ENCODE assay signal across 9 mouse cellular contexts in the genomic region with DNA sequence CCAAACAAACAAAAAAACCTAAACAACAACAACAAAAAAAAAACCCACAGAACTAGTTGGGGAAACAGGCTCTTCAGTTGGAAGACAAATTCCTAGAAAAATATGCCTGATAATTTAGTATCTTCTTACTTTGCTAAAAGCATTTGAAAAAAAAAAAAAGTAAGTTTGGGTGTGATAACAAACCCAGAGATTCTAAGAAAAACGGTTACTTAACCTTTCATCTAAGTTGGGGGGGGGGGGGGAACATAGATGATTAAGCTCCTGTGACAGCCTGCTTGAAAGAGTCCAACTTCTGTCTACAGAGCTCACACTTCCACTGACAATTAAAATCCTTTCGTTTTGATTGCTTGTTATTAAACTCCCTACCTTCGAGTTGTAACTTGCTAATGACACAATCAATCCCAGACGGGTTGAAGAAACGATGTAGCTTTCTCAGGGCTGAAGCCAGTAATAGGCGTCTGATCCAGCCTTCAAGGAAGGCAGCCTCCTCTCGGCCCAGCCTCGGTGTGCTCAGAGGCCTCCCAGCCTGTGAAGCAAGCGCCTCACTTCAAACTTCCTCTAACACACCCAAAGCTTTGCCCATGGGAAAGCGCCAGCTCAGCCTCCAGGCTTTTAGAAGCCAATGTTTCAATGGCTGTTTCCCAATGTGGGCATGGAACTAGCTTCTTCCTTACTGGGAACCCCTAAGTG. TPM values are rescaled to one million over a fixed set of nuclear protein-coding genes. Genes with fewer than 3 reads are reported as not detected.
DNase-seq lines count a peak whose midpoint lies in the region; ATAC-seq and TF ChIP-seq lines count a peak whose summit lies in the region.
"Had no signal": no experiment of that assay in that cellular context is flagged by ENCODE, and none has a peak within 500 bp of the region (broad histone marks: within the 10 kb centered on the region; RNA-seq: fewer than 3 reads in every experiment).

No protein-coding gene starts in this region.

- peaks cover 0 to 72% of the 10 kb centered on the region in 2 experiments; a peak in 2 of 4 replicates for H3K36me3 ChIP-seq in MEL (ENCODE audit: control insufficient read depth in 1 of 2, insufficient read depth in 2 of 2, low read length in 2 of 2)
- H3K36me3 ChIP-seq in lung, embryonic 16.5 days (ENCODE audit: control insufficient read depth, insufficient read depth, low read length) = peaks cover 15% of the 10 kb centered on the region

- H3K9ac ChIP-seq in MEL (ENCODE audit: control insufficient read depth, low read depth, low read length, poor library complexity, severe bottlenecking) = peak overlapping the region; percentile 87
- no peak overlapping the region for H3K9ac ChIP-seq in lung, embryonic 16.5 days (ENCODE audit: low read length)

- H3K4me1 ChIP-seq in MEL (ENCODE audit: control insufficient read depth in 1 of 2, insufficient read depth in 2 of 2, low read length in 2 of 2) = peaks cover 23 to 63% of the 10 kb centered on the region in 2 experiments
- peaks cover 4% of the 10 kb centered on the region for H3K4me1 ChIP-seq in lung, embryonic 16.5 days (replicated peaks; ENCODE audit: control insufficient read depth, insufficient read depth, low read length)

- peak; percentile 55 to 70; a peak in 2 of 4 replicates for ATAC-seq in hematopoietic stem cell, adult 5-6 weeks (replicated peaks in 1 of 2; ENCODE audit: insufficient read depth in 1 of 2, low FRiP score in 2 of 2, low TSS enrichment in 1 of 2, low read depth in 1 of 2, poor library complexity in 2 of 2, severe bottlenecking in 2 of 2)
- peak; percentile 40; the same call in 1 of the 2 replicates for ATAC-seq in lung, embryonic 16.5 days (ENCODE audit: low read depth)

- TF ChIP-seq RAD21 in MEL (IDR thresholded peaks at IDR 0.05; ENCODE audit: low read depth, low read length) = no peak

- peak; percentile 88 to 96 for TF ChIP-seq EP300 in MEL (IDR thresholded peaks at IDR 0.05; ENCODE audit: low read depth in 1 of 2, low read length in 2 of 2)

- WGBS in lung, embryonic 16.5 days = 32% methylated on average over 10 of the region's 10 CpGs

- TF ChIP-seq CTCF in MEL (IDR thresholded peaks at IDR 0.05 in 2 of 3, conservative IDR thresholded peaks at IDR 0.05 in 1 of 3; ENCODE audit: control insufficient read depth in 1 of 3, insufficient read depth in 1 of 3, low read depth in 2 of 3, low read length in 3 of 3, poor library complexity in 1 of 3, severe bottlenecking in 1 of 3) = no peak

- peak overlapping the region; percentile 43 to 48 for H3K4me3 ChIP-seq in MEL (ENCODE audit: control insufficient read depth in 1 of 2, insufficient read depth in 1 of 2, low read depth in 2 of 2, low read length in 2 of 2)
- H3K4me3 ChIP-seq in lung, embryonic 16.5 days (ENCODE audit: low read length) = no peak overlapping the region

- H3K27me3 ChIP-seq in MEL (ENCODE audit: control insufficient read depth in 1 of 2, insufficient read depth in 2 of 2, low read length in 2 of 2) = no peaks in the 10 kb centered on the region
- no peaks in the 10 kb centered on the region for H3K27me3 ChIP-seq in lung, embryonic 16.5 days (ENCODE audit: control insufficient read depth, insufficient read depth, low read depth, low read length)

- H3K4me2 ChIP-seq in lung, embryonic 16.5 days (ENCODE audit: low read depth, low read length) = no peak overlapping the region

- peak; percentile 41 for DNase-seq in adrenal gland, adult 2 months
- no peak for DNase-seq in adrenal gland, adult 18-20 months (ENCODE audit: low spot score in 2 of 2)
- DNase-seq in MEL (ENCODE audit: low read depth, low spot score) (peak; percentile 81), MN1 (ENCODE audit: low spot score) (no peak)
- no peak for DNase-seq in natural killer cell, adult 2 months (ENCODE audit: low spot score in 2 of 2)
- DNase-seq in cerebellum, adult 8-10 months = no peak

- H3K27ac ChIP-seq in MEL (ENCODE audit: control insufficient read depth, low read depth, low read length) = peak overlapping the region; percentile 100
- H3K27ac ChIP-seq in lung, embryonic 16.5 days (ENCODE audit: low read length) = no peak overlapping the region
- H3K27ac ChIP-seq: macrophage had no signal

- no peaks in the 10 kb centered on the region for H3K9me3 ChIP-seq in MEL (replicated peaks; ENCODE audit: insufficient read depth, low read length)
- no peaks in the 10 kb centered on the region for H3K9me3 ChIP-seq in lung, embryonic 16.5 days (ENCODE audit: control insufficient read depth, low read length)

- H3K79me2 ChIP-seq in MEL (ENCODE audit: control insufficient read depth, insufficient read depth, low read length, poor library complexity) = peaks cover 63% of the 10 kb centered on the region

- TF ChIP-seq POLR2A in MEL (IDR thresholded peaks at IDR 0.05; ENCODE audit: control insufficient read depth in 1 of 2, insufficient read depth in 1 of 2, low read depth in 1 of 2, low read length in 2 of 2, poor library complexity in 1 of 2) = peak in 1 of 2 experiments; percentile 49; a peak in 2 of 4 replicates

TF ChIP-seq in MEL, 35 proteins besides CTCF, POLR2A, EP300 and RAD21:
- TF ChIP-seq KAT2A (conservative IDR thresholded peaks at IDR 0.05; ENCODE audit: low read depth, low read length) (no peak), ETS1 (IDR thresholded peaks at IDR 0.05; ENCODE audit: low read depth, low read length) (peak; percentile 83), POLR2AphosphoS5 (IDR thresholded peaks at IDR 0.05; ENCODE audit: borderline replicate concordance, low read depth, low read length) (no peak), MEF2A (IDR thresholded peaks at IDR 0.05; ENCODE audit: extremely low read depth, insufficient replicate concordance, low read depth, low read length, poor library complexity, severe bottlenecking) (no peak), E2F4 (IDR thresholded peaks at IDR 0.05; ENCODE audit: borderline replicate concordance, low read depth, low read length) (no peak; the same call in 1 of the 2 replicates), MAX (IDR thresholded peaks at IDR 0.05; ENCODE audit: low read length) (no peak), CHD1 (IDR thresholded peaks at IDR 0.05; ENCODE audit: low read depth, low read length) (no peak), GABPA (IDR thresholded peaks at IDR 0.05; ENCODE audit: low read depth, low read length) (peak; percentile 40; the same call in 1 of the 2 replicates), HCFC1 (IDR thresholded peaks at IDR 0.05; ENCODE audit: low read depth, low read length) (peak; percentile 42; the same call in 1 of the 2 replicates), ZKSCAN1 (IDR thresholded peaks at IDR 0.05; ENCODE audit: low read depth, low read length) (no peak), USF2 (IDR thresholded peaks at IDR 0.05; ENCODE audit: borderline replicate concordance in 1 of 2, insufficient read depth in 1 of 2, low read depth in 1 of 2, low read length in 2 of 2) (no peak), MAZ (IDR thresholded peaks at IDR 0.05; ENCODE audit: low read depth, low read length) (peak; percentile 61; the same call in 1 of the 2 replicates), ELF1 (IDR thresholded peaks at IDR 0.05; ENCODE audit: low read depth, low read length) (no peak), NELFE (IDR thresholded peaks at IDR 0.05; ENCODE audit: low read depth, low read length) (no peak), TCF12 (IDR thresholded peaks at IDR 0.05; ENCODE audit: low read depth, low read length) (peak; percentile 74), SIN3A (IDR thresholded peaks at IDR 0.05; ENCODE audit: low read length) (peak; percentile 78), TAL1 (IDR thresholded peaks at IDR 0.05; ENCODE audit: low read length) (no peak), UBTF (IDR thresholded peaks at IDR 0.05; ENCODE audit: borderline replicate concordance, insufficient read depth, low read depth, low read length) (0 out of 2 replicates have a peak, but pooled peaks have one; percentile 88), JUND (IDR thresholded peaks at IDR 0.05; ENCODE audit: low read depth, low read length) (no peak; the same call in 1 of the 2 replicates), MAFK (IDR thresholded peaks at IDR 0.05; ENCODE audit: borderline replicate concordance, low read depth, low read length) (no peak), GATA1 (IDR thresholded peaks at IDR 0.05; ENCODE audit: low read depth, low read length) (peak; percentile 79), ZNF384 (IDR thresholded peaks at IDR 0.05; ENCODE audit: low read depth, low read length) (peak; percentile 97), BHLHE40 (IDR thresholded peaks at IDR 0.05; ENCODE audit: borderline replicate concordance, low read depth, low read length) (no peak), USF1 (IDR thresholded peaks at IDR 0.05; ENCODE audit: low read depth, low read length) (no peak), ZC3H11A (IDR thresholded peaks at IDR 0.05; ENCODE audit: low read depth, low read length) (no peak), POLR2AphosphoS2 (IDR thresholded peaks at IDR 0.05; ENCODE audit: low read length) (no peak), TBP (IDR thresholded peaks at IDR 0.05; ENCODE audit: low read depth, low read length) (0 out of 2 replicates have a peak, but pooled peaks have one; percentile 44), RCOR1 (IDR thresholded peaks at IDR 0.05; ENCODE audit: low read depth, low read length) (no peak), SMC3 (IDR thresholded peaks at IDR 0.05; ENCODE audit: low read depth, low read length) (no peak), ZMIZ1 (IDR thresholded peaks at IDR 0.05; ENCODE audit: low read depth, low read length) (no peak), MYB (IDR thresholded peaks at IDR 0.05; ENCODE audit: low read depth, low read length) (peak; percentile 86), MXI1 (IDR thresholded peaks at IDR 0.05; ENCODE audit: low read depth, low read length) (peak; percentile 18; the same call in 1 of the 2 replicates), CHD2 (IDR thresholded peaks at IDR 0.05; ENCODE audit: low read length) (no peak), NRF1 (IDR thresholded peaks at IDR 0.05; ENCODE audit: insufficient read depth, low read depth, low read length, poor library complexity, severe bottlenecking) (no peak), MYC (IDR thresholded peaks at IDR 0.05; ENCODE audit: low read depth, low read length) (no peak)

RNA-seq across cellular contexts. Expression of a gene that starts 17.7 kb away (rescaled TPM):
- 10 to 100 TPM; 29.8 to 37.6 TPM for total RNA-seq in adrenal gland, adult 2 months (2021)
- 17.7 and 19.6 TPM in 2 replicates for polyA plus RNA-seq in adrenal gland, adult 2 months (2012; rRNA removed)
- 10 to 100 TPM; 34.3 to 52.8 TPM for total RNA-seq in adrenal gland, adult 18-20 months (2021)
- total RNA-seq in MEL (2012; rRNA removed) = 12.4 and 16.4 TPM in 2 replicates
- polyA plus RNA-seq in MEL (2012; ENCODE audit: insufficient read depth in 1 of 2, insufficient read length in 2 of 2, low read depth in 1 of 2, low replicate concordance in 2 of 2, missing spikeins in 1 of 2) = 10 to 100 TPM in 1 of 2 experiments, not detected in 1; 23.1 TPM
- 11.1 and 13.9 TPM in 2 replicates for total RNA-seq in hematopoietic stem cell, adult 5-6 weeks (2017)
- 2.8 and 2.9 TPM in 2 replicates for polyA plus RNA-seq in lung, embryonic 16.5 days (2015; fragmentation: Nextera tagmentation; extraction: Ambion mirVana)

Comparison
In these comparisons a context has a peak if more than half of its experiments do, and no peak if none do; other contexts are left out.
1. DNase-seq: peak in adrenal gland, adult 2 months (single experiment) and MEL (single experiment); none in adrenal gland, adult 18-20 months (0 of 2), MN1 (single experiment), natural killer cell, adult 2 months (0 of 2) and cerebellum, adult 8-10 months (single experiment).